Mouse (Mus musculus) liver, embryonic 14.5 days (tissue): ENCODE data around the gene Mab21l3.

Source experiments
- CTCF ChIP-seq: IDR thresholded peaks from 2 replicates; pipeline ENCODE4 v1.5.1; 2016; ENCODE audit warnings: antibody characterized with exemption, low read depth, control low read depth
- EP300 ChIP-seq: IDR thresholded peaks from 2 replicates; pipeline ENCODE4 v1.6.1; 2016; ENCODE audit warnings: antibody characterized with exemption, low read depth

GRCm38 (mm10) chr3:101802746-101803145 is 46.0 kb downstream of the Mab21l3 start:
- TF ChIP-seq CTCF (no peak), EP300 (no peak)
